Mouse (Mus musculus) CH12F3 (cell line): ENCODE results near the gene Ifitm6.
"Not testable (repeated sequence)": the region's sequence is repeated elsewhere in the genome, so short reads cannot be mapped to it uniquely, and the experiment has no call there.

Experiments used
- in situ Hi-C: fragments of 300-500 bp; cut with MboI; formaldehyde crosslinking; loops from 2 replicates; pipeline ENCODE4 v1.14.3; 2020; ENCODE audit warnings: low sequenced_read_pairs

The Ifitm6 gene

GRCm38 (mm10) chr7:141017824-141018223 is at the start of gene Ifitm6:
Gene Ifitm6 (minus strand): TSS chr7:141017924.
- in situ Hi-C loops = not testable (repeated sequence)

- in situ Hi-C loops = no loop called here
Measured at GRCm38 (mm10) chr7:141064576-141064975, 46.9 kb upstream of the Ifitm6 start.

- in situ Hi-C loops = no loop called here
Measured at GRCm38 (mm10) chr7:141064175-141064574, 46.5 kb upstream of the Ifitm6 start.

- in situ Hi-C loops = no loop called here
Measured at GRCm38 (mm10) chr7:141063353-141063752, 45.6 kb upstream of the Ifitm6 start.

DNA sequence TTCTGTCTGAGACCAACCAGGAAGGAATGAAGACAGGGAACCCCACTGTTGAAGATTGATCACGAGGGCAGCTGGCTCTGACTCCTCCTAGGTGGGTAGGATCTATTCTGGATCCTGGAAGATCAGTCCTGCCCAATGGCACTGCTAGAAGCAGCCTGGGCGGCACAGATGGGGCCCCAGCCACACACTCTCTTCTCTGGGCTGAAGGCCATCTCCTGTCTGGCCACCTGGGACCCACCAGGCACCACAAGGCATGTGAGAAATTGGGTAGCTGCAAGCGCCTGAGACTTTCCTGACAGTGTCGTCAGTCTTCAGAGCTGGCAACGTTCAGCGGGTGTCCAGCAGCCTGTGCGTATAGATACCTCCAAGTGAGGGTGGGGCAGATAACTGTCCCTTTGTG is 44.8 kb upstream of the Ifitm6 start:
- in situ Hi-C loops = no loop called here

- in situ Hi-C loops = no loop called here
Measured at GRCm38 (mm10) chr7:141061269-141061692, 43.6 kb upstream of the Ifitm6 start.

GRCm38 (mm10) chr7:141060426-141061242 is 42.9 kb upstream of the Ifitm6 start, which contains the start of gene B4galnt4:
Gene B4galnt4 (plus strand): TSS chr7:141061104.
- in situ Hi-C loops = no loop called here

GRCm38 (mm10) chr7:141059929-141060328 is 42.2 kb upstream of the Ifitm6 start:
- in situ Hi-C loops = no loop called here

DNA sequence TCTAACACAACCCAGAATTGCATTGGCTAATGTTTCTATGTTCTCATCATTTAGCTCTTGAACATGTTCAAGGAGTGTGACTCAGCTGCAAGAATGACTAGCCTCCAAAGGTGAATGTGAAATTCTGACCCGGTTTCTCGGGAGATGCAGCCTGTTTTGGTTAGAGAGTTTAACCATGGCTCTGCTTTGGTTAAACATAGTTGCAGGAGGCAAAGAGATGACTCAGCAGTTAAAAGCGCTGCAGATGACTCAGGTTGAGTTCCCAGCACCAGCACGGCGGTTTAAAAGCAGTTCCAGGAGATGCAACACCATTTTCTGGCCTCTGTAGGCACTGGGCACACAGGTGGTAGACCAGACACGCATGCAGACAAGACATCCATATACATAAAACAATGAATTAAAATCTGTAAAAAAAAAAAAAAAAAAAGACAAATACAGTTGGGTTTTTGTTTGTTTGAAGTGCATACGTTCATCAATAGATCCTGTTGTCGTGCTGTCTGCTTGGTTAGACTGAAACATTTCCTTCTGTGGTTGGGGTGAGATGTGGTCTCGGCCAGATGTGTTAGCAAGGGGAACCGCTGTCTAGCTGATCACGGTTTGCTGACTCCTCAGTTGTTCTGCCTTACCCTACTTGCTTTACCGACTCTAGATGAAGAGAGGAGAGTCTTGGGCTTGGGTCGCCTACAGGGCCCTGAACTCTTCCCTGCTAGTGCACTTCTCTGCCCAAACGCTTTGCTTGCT is 41.0 kb upstream of the Ifitm6 start:
- in situ Hi-C loops = no loop called here

- in situ Hi-C loops = no loop called here
Measured at GRCm38 (mm10) chr7:141057541-141057940, 39.8 kb upstream of the Ifitm6 start.

- in situ Hi-C loops = no loop called here
Measured at GRCm38 (mm10) chr7:141056976-141057375, 39.3 kb upstream of the Ifitm6 start.

- in situ Hi-C loops = no loop called here
Measured at GRCm38 (mm10) chr7:141055785-141056184, 38.1 kb upstream of the Ifitm6 start.

GRCm38 (mm10) chr7:141052421-141052820 is 34.7 kb upstream of the Ifitm6 start:
- in situ Hi-C loops = loop anchor here (5.0 kb wide), 1 partner anchor 210 kb away; no protein-coding TSS in a partner anchor

GRCm38 (mm10) chr7:141052016-141052415 is 34.3 kb upstream of the Ifitm6 start:
- in situ Hi-C loops = loop anchor here (5.0 kb wide), 1 partner anchor 210 kb away; no protein-coding TSS in a partner anchor

GRCm38 (mm10) chr7:141051060-141051685 is 33.4 kb upstream of the Ifitm6 start:
- in situ Hi-C loops = loop anchor here (5.0 kb wide), 1 partner anchor 209 kb away; no protein-coding TSS in a partner anchor

DNA sequence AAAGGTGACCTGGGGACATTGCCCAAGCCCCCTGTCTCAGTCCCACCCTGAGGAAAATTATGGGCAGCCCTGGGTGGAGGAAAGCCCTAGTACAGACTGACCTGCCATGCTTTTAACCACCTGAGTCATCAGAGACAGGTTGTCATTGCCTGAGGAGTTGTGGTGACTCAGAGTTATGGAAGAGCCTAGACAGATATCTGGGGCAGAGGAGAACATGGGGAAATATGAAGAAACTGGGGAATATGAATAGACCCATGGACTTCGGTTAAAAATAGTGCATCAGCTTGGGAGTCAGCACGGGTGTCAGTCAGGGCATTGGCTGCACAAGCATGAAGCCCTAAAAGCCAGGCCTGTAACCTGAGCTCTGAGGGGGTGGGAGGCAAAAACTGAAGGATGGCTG is 31.6 kb upstream of the Ifitm6 start:
- in situ Hi-C loops = loop anchor here (5.0 kb wide), 2 partner anchors 37 to 92 kb away; partner anchors contain the start of genes Gm45717, Ifitm2 and Ifitm3

- in situ Hi-C loops = loop anchor here (5.0 kb wide), 2 partner anchors 36 to 91 kb away; partner anchors contain the start of genes Gm45717, Ifitm2 and Ifitm3
Measured at GRCm38 (mm10) chr7:141048226-141049218, 30.8 kb upstream of the Ifitm6 start.

DNA sequence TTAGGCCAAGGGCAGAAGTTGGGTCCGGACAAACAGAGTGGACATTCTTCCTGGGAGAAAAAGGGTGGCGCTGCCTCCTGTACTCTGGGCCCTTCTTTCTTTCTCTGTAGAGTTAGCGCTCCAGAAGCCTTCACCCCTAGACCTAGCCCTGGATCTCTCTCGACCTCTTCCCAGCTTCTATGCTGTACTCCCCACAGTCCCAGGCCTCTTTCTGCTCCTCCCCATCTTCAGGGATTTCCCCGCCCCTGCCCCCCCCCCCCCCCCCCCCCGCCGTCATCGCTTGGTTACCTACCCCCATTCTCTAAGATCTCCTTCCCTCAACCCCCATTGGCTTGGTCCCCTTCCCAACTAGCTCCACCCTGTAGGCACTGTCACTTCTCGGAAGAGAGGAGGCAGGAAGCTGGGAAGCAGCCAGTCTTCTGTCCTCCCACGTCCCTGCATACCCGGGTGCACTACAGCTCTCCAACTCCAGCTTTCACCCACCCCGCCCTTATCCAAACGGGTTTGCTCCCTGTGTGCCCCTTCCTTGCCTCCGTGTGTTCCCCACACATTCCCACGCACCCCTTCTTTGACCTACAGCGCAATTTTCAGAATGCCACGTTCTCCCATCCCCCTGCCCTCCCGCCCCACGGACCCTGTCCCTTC is 30.0 kb upstream of the Ifitm6 start:
- in situ Hi-C loops = loop anchor here (5.0 kb wide), 2 partner anchors 35 to 90 kb away; partner anchors contain the start of genes Gm45717, Ifitm2 and Ifitm3

- in situ Hi-C loops = loop anchor here (5.0 kb wide), 2 partner anchors 35 to 90 kb away; partner anchors contain the start of genes Gm45717, Ifitm2 and Ifitm3
Measured at GRCm38 (mm10) chr7:141046931-141047580, 29.3 kb upstream of the Ifitm6 start.
